Comparison of ENCODE assay signal across 8 mouse cellular contexts in the genomic region with DNA sequence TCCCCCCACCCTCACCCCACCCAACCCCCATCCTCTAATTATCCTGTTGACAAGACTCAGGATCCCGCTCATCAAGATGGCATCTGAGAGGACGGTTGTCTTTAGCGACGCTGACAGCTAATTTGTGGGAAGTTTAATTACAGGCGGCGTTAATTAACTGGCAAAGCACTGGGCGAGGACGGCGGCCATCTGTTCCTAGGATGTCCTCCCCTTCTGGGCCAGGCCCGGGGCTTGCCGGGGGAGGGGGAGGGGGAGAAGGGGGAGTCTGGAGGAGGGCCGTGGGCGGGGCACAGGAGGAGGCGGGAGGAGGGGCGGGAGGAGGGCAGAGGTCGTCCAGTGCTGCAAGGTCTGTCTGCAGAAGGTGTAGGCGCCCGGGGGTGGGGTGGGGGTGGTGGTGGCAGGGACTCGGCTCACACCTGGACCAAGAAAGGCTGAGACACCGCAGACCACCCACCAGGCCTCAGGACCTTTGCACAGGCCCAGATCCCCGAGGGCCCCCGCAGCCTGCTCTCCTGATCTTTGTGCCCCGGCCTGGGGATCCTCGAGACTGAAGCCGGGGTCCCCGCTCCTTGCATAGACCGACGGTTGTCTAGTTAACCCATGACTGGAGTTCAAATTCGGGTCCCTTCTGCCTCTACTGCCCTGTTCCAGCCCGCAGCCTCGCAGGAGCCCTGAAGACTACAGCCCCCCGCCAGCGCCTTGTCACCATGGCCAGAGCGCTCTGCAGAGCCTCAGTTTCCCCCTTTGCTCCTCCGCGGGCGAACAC. TPM values are rescaled to one million over a fixed set of nuclear protein-coding genes. Genes with fewer than 3 reads are reported as not detected.
DNase-seq lines count a peak whose midpoint lies in the region; ATAC-seq lines count a peak whose summit lies in the region.

No protein-coding gene starts in this region.

- peak; percentile 96 for DNase-seq in left cerebral cortex, postnatal 4 days
- DNase-seq in left cerebral cortex, adult 9 months (ENCODE audit: low spot score in 2 of 2): no peak
- DNase-seq in cerebellum, adult 9-10 months: peak; percentile 80
- peak; percentile 33 to 76 for DNase-seq in lung, postnatal 4 days
- DNase-seq in adrenal gland, adult 2 months: no peak
- DNase-seq in urinary bladder, adult 18-20 months (ENCODE audit: low spot score in 2 of 2): no peak
- no peak for DNase-seq in adrenal gland, postnatal 25 days

- peak overlapping the region; percentile 13; the same call in 1 of the 2 replicates for H3K4me2 ChIP-seq in hindbrain, embryonic 13.5 days

- H3K9me3 ChIP-seq in hindbrain, embryonic 13.5 days: no peaks in the 10 kb centered on the region

- peaks cover 63% of the 10 kb centered on the region for H3K4me1 ChIP-seq in hindbrain, embryonic 13.5 days (replicated peaks)

- peaks cover 53% of the 10 kb centered on the region for H3K27me3 ChIP-seq in hindbrain, embryonic 13.5 days

- H3K9ac ChIP-seq in hindbrain, embryonic 13.5 days: no peak overlapping the region

- H3K27ac ChIP-seq in hindbrain, embryonic 13.5 days: peak overlapping the region; percentile 69

- H3K36me3 ChIP-seq in hindbrain, embryonic 13.5 days: no peaks in the 10 kb centered on the region

- intact Hi-C loops in left cerebral cortex, postnatal 4 days (cut with DNase I): no loop called here

- H3K4me3 ChIP-seq in hindbrain, embryonic 13.5 days: no peak overlapping the region

- ATAC-seq in hindbrain, embryonic 13.5 days (ENCODE audit: low FRiP score): peak; percentile 25

- WGBS in hindbrain, embryonic 13.5 days: 5% methylated on average over 30 of the region's 37 CpGs

RNA-seq across cellular contexts. Expression of gene Znrf4, which starts 2.3 kb away (rescaled TPM):
- total RNA-seq in left cerebral cortex, postnatal 4 days (2021): not detected
- polyA plus RNA-seq in hindbrain, embryonic 13.5 days (2015; fragmentation: Nextera tagmentation; extraction: Ambion mirVana): not detected in 2 replicates
- total RNA-seq in adrenal gland, adult 2 months (2021): not detected
- polyA plus RNA-seq in adrenal gland, adult 2 months (2012; rRNA removed): not detected in 2 replicates
- total RNA-seq in adrenal gland, postnatal 25 days (2021): not detected in 2 replicates

RNA-seq across cellular contexts. Expression of gene Ptprs, which starts 33.6 kb away (rescaled TPM):
- 100 to 1,000 TPM; 821 to 872 TPM for total RNA-seq in left cerebral cortex, postnatal 4 days (2021)
- polyA plus RNA-seq in hindbrain, embryonic 13.5 days (2015; fragmentation: Nextera tagmentation; extraction: Ambion mirVana): 273 TPM in 2 replicates
- total RNA-seq in adrenal gland, adult 2 months (2021): 100 to 1,000 TPM; 149 to 249 TPM
- 573 and 605 TPM in 2 replicates for polyA plus RNA-seq in adrenal gland, adult 2 months (2012; rRNA removed)
- 165 and 222 TPM in 2 replicates for total RNA-seq in adrenal gland, postnatal 25 days (2021)

RNA-seq across cellular contexts. Expression of gene Gm20219, which starts 44.3 kb away (rescaled TPM):
- 1 to 10 TPM; 1.9 to 2.2 TPM for total RNA-seq in left cerebral cortex, postnatal 4 days (2021)
- polyA plus RNA-seq in hindbrain, embryonic 13.5 days (2015; fragmentation: Nextera tagmentation; extraction: Ambion mirVana): 1.2 and 1.8 TPM in 2 replicates
- under 1 TPM; 0.31 to 0.98 TPM for total RNA-seq in adrenal gland, adult 2 months (2021)
- 2.6 and 3.0 TPM in 2 replicates for polyA plus RNA-seq in adrenal gland, adult 2 months (2012; rRNA removed)
- 0.76 and 1.1 TPM in 2 replicates for total RNA-seq in adrenal gland, postnatal 25 days (2021)

Comparison
In these comparisons a context has a peak if more than half of its experiments do, and no peak if none do; other contexts are left out.
1. DNase-seq: peak in left cerebral cortex, postnatal 4 days (single experiment), cerebellum, adult 9-10 months (single experiment) and lung, postnatal 4 days (2 of 2); none in left cerebral cortex, adult 9 months (0 of 2), adrenal gland, adult 2 months (single experiment), urinary bladder, adult 18-20 months (0 of 2) and adrenal gland, postnatal 25 days (single experiment).